Mouse (Mus musculus) G1E (cell line): ENCODE measurements around the gene Vac14. TPM values are rescaled to one million over a fixed set of nuclear protein-coding genes. Genes with fewer than 3 reads are reported as not detected.

Experiments used
- ATAC-seq: 2 replicates; pipeline ENCODE4 v1.8.0; 2016; ENCODE audit warnings: mild to moderate bottlenecking; ENCODE audit not compliant: insufficient number of reproducible peaks, poor library complexity, low FRiP score, severe bottlenecking; ENCODE audit errors: extremely low read depth
- DNase-seq: peaks from one replicate; pipeline ENCODE4 v3.0.0; 2012; ENCODE audit warnings: low spot score
- H3K27me3 ChIP-seq: 2 replicates; pipeline ENCODE4 v1.6.1; 2012; ENCODE audit warnings: mild to moderate bottlenecking, low read length, inconsistent platforms; ENCODE audit not compliant: insufficient read depth
- H3K36me3 ChIP-seq: replicated peaks from 2 replicates; pipeline ENCODE3; 2012; ENCODE audit warnings: mild to moderate bottlenecking, inconsistent platforms
- H3K4me1 ChIP-seq: 2 replicates; pipeline ENCODE4 v1.6.1; 2012; ENCODE audit warnings: low read depth, low read length, inconsistent platforms, mixed read lengths; ENCODE audit not compliant: insufficient read depth
- H3K4me3 ChIP-seq: 2 replicates; pipeline ENCODE4 v1.5.1; 2012; ENCODE audit warnings: low read depth, mild to moderate bottlenecking, inconsistent platforms, low read length, moderate library complexity, mixed read lengths
- H3K9me3 ChIP-seq: replicated peaks from 2 replicates; pipeline ENCODE4 v1.6.1; 2012; ENCODE audit warnings: inconsistent platforms
- CTCF ChIP-seq: IDR thresholded peaks from 2 replicates; pipeline ENCODE4 v1.5.1; 2012; ENCODE audit warnings: low read depth, low read length, inconsistent platforms, mixed read lengths
- GATA1 ChIP-seq: IDR thresholded peaks from 2 replicates; pipeline ENCODE4 v1.6.1; 2012; ENCODE audit warnings: borderline replicate concordance, low read length, inconsistent platforms, mixed read lengths
- GATA2 ChIP-seq: IDR thresholded peaks from 2 replicates; pipeline ENCODE4 v1.6.1; 2012; ENCODE audit warnings: low read depth, low read length, inconsistent platforms, borderline replicate concordance
- POLR2AphosphoS5 ChIP-seq: IDR thresholded peaks from 2 replicates; pipeline ENCODE4 v1.6.1; 2012; ENCODE audit warnings: low read depth, low read length, inconsistent platforms; ENCODE audit not compliant: insufficient replicate concordance
- TAL1 ChIP-seq: conservative IDR thresholded peaks from 2 replicates; pipeline ENCODE4 v1.6.1; 2012; ENCODE audit warnings: low read depth, low read length, inconsistent platforms, mixed read lengths
- polyA plus RNA-seq: library from polyadenylated mRNA; stranded (reverse); fragments of >175 nt; gene quantifications from 2 replicates; pipeline ENCODE4 v1.2.3, GENCODE M21; 2012
- total RNA-seq, 2 experiments: library from RNA; stranded (forward) in 1 of 2; stranded (reverse) in 1 of 2; fragments of 200-1000 nt in 1 of 2; fragments of >200 nt in 1 of 2; fragmentation: Nextera tagmentation in 1 of 2; gene quantifications; 2 replicates each; pipeline ENCODE4 v1.2.3; 2014 to 2017

The Vac14 gene
- total RNA-seq (2014; fragmentation: Nextera tagmentation) (48.5 and 52.1 TPM in 2 replicates), total RNA-seq (2017) (25.7 and 25.8 TPM in 2 replicates), polyA plus RNA-seq (70.1 and 75.2 TPM in 2 replicates)

DNA sequence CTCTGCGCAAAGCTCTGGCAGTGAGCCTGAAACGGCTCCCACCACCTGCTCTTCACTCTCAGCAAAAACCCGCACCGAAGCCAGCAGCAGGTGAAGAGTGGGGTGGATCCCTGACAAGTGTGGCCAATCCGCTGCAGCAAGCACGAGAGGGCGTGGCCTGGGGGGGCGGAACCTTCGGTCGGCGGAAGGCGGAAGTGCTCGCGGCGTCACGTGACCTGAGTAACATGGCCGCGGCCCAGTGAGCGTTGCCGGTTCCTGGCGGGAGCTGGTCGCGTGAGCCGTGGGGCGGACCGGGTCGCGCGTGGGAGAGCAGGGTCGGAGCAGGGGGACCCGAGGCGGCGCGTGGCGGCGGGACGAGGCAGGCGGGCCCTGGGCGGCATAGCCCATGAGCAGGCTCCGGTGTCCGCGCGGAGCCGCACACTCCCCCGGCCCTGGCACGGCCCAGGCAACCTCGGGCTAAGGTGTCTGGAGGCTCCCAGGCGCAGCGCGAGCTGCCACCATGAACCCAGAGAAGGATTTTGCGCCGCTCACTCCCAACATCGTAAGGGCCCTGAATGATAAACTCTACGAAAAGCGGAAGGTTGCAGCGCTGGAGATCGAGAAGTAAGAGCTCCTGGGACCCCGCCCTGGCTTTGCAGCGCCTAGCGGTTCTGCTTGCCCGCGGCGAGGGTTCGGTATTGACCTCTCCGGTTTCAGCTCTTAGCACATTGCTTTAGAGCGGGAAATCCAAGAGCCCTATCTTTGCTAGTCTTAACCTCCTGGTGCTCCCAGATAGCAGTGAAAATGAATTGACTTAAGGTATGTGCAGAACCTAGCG is at the start of gene Vac14:
TSS of gene Vac14 (plus strand) at position 195 of the 817 bp plus-strand sequence.
- DNase-seq (peak; percentile 98), ATAC-seq (peak; percentile 87)
- H3K4me1 ChIP-seq = peaks cover 53% of the 10 kb centered on the region
- H3K27me3 ChIP-seq = peaks cover 16% of the 10 kb centered on the region
- no peaks in the 10 kb centered on the region for H3K9me3 ChIP-seq
- peak within 1 kb of the TSS; percentile 99 for H3K4me3 ChIP-seq
- H3K36me3 ChIP-seq = peaks cover 32% of the 10 kb centered on the region
- TF ChIP-seq GATA1 (no peak), GATA2 (no peak), CTCF (no peak), TAL1 (no peak), POLR2AphosphoS5 (no peak)

DNA sequence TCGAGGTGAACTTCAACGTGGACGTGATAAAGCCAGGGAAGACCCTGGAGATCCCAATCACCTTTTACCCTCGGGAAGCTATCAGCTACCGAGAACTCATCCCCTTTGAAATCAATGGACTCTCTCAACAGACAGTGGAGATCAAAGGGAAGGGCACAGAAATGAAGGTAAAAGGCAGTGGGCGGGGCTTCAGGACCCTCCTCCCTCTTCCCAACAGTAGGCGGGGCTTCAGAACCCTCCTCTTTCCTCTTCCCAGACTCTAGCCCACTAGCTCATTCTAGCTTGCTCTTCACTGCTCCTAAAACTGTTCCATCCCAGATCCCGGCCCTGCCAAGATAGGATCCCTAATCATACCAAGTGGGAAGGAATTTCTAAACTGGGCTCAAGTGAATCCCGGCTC is 25.7 kb upstream of the Vac14 start:
- ATAC-seq = no peak
- no peaks in the 10 kb centered on the region for H3K9me3 ChIP-seq
- H3K27me3 ChIP-seq = no peaks in the 10 kb centered on the region
- H3K36me3 ChIP-seq = no peaks in the 10 kb centered on the region
- DNase-seq = no peak
- no peaks in the 10 kb centered on the region for H3K4me1 ChIP-seq
- TF ChIP-seq GATA2 (no peak), GATA1 (no peak)
- no peak overlapping the region for H3K4me3 ChIP-seq

DNA sequence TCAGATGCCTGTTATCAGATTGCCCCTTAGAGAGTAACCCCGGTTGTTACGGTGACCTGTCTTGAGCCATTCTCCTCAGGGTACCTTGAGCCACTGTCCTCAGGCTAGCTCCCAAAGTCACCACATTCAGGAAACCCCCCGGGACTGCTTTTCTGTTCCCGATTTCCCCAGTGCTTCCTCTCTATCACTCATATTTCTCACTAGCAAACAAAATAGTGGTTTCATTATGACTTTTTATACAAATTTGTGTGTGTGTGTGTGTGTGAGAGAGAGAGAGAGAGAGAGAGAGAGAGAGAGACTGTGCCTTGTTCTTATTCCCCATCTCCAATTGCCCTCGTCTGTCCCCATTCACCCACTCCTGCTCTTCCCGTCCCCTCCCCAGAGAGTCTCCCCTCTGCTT is 24.2 kb upstream of the Vac14 start:
- Histone ChIP-seq H3K4me3 (no peak overlapping the region), H3K4me1 (no peaks in the 10 kb centered on the region), H3K36me3 (no peaks in the 10 kb centered on the region), H3K27me3 (no peaks in the 10 kb centered on the region), H3K9me3 (no peaks in the 10 kb centered on the region)
- DNase-seq = no peak
- TF ChIP-seq GATA2 = no peak
- no peak for TF ChIP-seq POLR2AphosphoS5
- no peak for TF ChIP-seq GATA1
- TF ChIP-seq TAL1 = no peak
- TF ChIP-seq CTCF = no peak
- ATAC-seq = no peak

DNA sequence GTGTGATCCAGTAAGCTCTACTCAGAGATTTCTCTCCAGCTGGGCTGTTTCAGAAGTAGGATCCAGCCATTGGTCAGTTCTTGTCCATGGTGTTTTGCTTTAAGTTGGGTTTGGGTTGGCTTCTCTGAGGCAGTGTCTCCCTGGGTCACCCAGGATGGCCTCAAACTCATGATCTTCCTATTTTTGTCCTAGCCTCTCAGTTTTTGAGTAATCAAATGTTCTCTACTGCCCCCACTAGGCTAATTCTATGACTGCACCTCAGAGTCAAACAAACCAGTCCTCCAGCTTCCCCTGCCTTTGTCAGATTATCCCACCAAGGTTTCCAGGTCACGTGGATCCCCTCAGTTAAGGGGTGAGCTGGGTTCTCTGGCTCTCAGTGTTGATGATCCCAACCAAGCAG is 13.8 kb upstream of the Vac14 start:
- Histone ChIP-seq H3K36me3 (no peaks in the 10 kb centered on the region), H3K9me3 (no peaks in the 10 kb centered on the region), H3K27me3 (peaks cover 8% of the 10 kb centered on the region), H3K4me1 (no peaks in the 10 kb centered on the region), H3K4me3 (no peak overlapping the region)
- ATAC-seq = no peak
- peak; percentile 42; the same call in 1 of the 2 replicates for TF ChIP-seq CTCF
- TF ChIP-seq GATA1 = no peak
- DNase-seq = peak; percentile 25

DNA sequence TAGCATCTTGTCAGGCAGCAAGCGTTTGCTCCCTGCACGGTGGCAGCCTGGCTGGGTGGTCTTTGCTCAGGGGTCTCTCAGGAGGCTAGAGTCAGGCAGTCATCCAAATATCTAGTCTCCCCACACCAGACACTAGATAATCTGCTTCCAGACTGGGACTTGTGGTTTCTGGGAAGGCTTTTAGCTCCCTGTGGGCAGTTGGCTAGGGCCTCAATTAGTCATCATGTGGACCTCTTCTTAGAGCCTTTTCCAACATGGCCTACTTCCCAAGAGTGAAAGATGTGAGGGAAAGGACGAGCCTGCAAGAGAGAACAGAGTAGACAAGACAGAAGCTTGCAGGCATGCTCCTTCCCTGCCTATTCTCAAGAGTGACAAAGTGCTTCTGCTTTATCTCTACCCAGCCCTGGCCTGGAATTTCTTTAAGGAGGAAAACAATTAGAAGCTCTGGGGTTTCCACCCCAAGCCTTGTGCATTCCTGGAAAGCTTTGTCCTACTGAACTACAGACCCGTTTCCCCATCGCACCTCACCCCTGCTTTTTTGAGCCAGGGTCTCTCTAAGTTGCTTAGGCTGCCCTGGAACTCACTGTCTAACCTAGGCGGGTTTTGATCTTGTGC is 12.9 kb upstream of the Vac14 start:
- no peak for DNase-seq
- Histone ChIP-seq H3K9me3 (no peaks in the 10 kb centered on the region), H3K4me3 (no peak overlapping the region), H3K27me3 (peaks cover 15% of the 10 kb centered on the region), H3K36me3 (no peaks in the 10 kb centered on the region), H3K4me1 (no peaks in the 10 kb centered on the region)
- no peak for TF ChIP-seq GATA2
- no peak for TF ChIP-seq POLR2AphosphoS5
- no peak for TF ChIP-seq CTCF
- no peak for TF ChIP-seq TAL1
- no peak for TF ChIP-seq GATA1
- no peak for ATAC-seq

DNA sequence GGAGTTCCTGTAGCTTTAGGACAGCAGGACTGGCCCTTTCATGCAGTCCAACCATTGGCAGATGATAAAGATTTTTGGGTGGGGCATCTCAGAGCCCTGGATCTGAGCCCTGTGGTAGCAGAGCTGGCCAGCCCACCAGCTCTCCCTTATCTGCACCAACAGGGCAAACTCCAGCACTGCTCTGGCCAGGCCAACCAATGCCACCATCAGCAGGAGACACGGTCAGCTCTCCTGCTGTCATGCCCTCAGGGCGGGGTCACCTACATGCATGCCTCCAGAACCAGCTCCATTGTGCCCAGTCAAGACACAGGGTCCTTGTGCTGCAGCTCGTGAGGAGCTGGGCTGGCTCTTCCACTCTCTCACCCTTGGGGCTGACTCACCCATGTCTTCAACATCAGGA is 2.7 kb upstream of the Vac14 start:
- Histone ChIP-seq H3K9me3 (no peaks in the 10 kb centered on the region), H3K36me3 (peaks cover 7% of the 10 kb centered on the region), H3K4me3 (no peak overlapping the region), H3K4me1 (peaks cover 31% of the 10 kb centered on the region), H3K27me3 (peaks cover 35% of the 10 kb centered on the region)
- TF ChIP-seq POLR2AphosphoS5 (no peak), CTCF (no peak)
- DNase-seq (no peak), ATAC-seq (no peak)
